Comparison of ENCODE assay signal across 8 mouse cellular contexts in genomic region chr10:80149291-80150225, GRCm38 (mm10). TPM values are rescaled to one million over a fixed set of nuclear protein-coding genes. Genes with fewer than 3 reads are reported as not detected.
DNase-seq lines count a peak whose midpoint lies in the region; ATAC-seq and TF ChIP-seq lines count a peak whose summit lies in the region.

No protein-coding gene starts in this region.

- peak overlapping the region; percentile 100 for H3K9ac ChIP-seq in forebrain, postnatal 0 days
- peak overlapping the region; percentile 98 for H3K9ac ChIP-seq in lung, embryonic 15.5 days

- no peaks in the 10 kb centered on the region for H3K9me3 ChIP-seq in forebrain, postnatal 0 days (ENCODE audit: low read length)
- no peaks in the 10 kb centered on the region for H3K9me3 ChIP-seq in lung, embryonic 15.5 days

- no peak for TF ChIP-seq CTCF in cerebellum, adult 2 months (IDR thresholded peaks at IDR 0.05; ENCODE audit: borderline replicate concordance, insufficient read depth, low read depth, low read length)
- no peak for TF ChIP-seq CTCF in forebrain, postnatal 0 days (IDR thresholded peaks at IDR 0.05; ENCODE audit: low read depth)
- no peak for TF ChIP-seq CTCF in olfactory bulb, adult 2 months (IDR thresholded peaks at IDR 0.05; ENCODE audit: insufficient read depth, low read depth, low read length)

- H3K27ac ChIP-seq in cerebellum, adult 2 months (ENCODE audit: insufficient read depth, low read length) = peak overlapping the region; percentile 93
- H3K27ac ChIP-seq in forebrain, postnatal 0 days (ENCODE audit: low read depth, low read length) = peak overlapping the region; percentile 100
- peak overlapping the region; percentile 99 for H3K27ac ChIP-seq in lung, embryonic 15.5 days
- peak overlapping the region; percentile 96 for H3K27ac ChIP-seq in olfactory bulb, adult 2 months (ENCODE audit: insufficient read depth, low read depth, low read length)

- peak; percentile 12; the same call in 1 of the 2 replicates for TF ChIP-seq POLR2A in cerebellum, adult 2 months (IDR thresholded peaks at IDR 0.05; ENCODE audit: borderline replicate concordance, insufficient read depth, low read length)
- TF ChIP-seq POLR2A in olfactory bulb, adult 2 months (IDR thresholded peaks at IDR 0.05; ENCODE audit: insufficient read depth, low read depth, low read length) = peak; percentile 68

- ATAC-seq in forebrain, postnatal 0 days = peak; percentile 84
- ATAC-seq in lung, embryonic 15.5 days (ENCODE audit: borderline replicate concordance, extremely low read depth, low FRiP score, low TSS enrichment) = peak; percentile 82

- H3K36me3 ChIP-seq in forebrain, postnatal 0 days (ENCODE audit: insufficient read depth) = peaks cover 27% of the 10 kb centered on the region
- H3K36me3 ChIP-seq in lung, embryonic 15.5 days = peaks cover 38% of the 10 kb centered on the region

- WGBS in cerebellum, adult 2 months = under 1% methylated on average over 86 of the region's 88 CpGs
- 2% methylated on average over 88 of the region's 88 CpGs for WGBS in forebrain, postnatal 0 days
- 1% methylated on average over 88 of the region's 88 CpGs for WGBS in lung, embryonic 15.5 days
- WGBS in olfactory bulb, adult 2 months = under 1% methylated on average over 88 of the region's 88 CpGs

- H3K4me3 ChIP-seq in cerebellum, adult 2 months (replicated peaks; ENCODE audit: insufficient read depth, low read depth, low read length) = peak overlapping the region; percentile 80
- peak overlapping the region; percentile 98 for H3K4me3 ChIP-seq in forebrain, postnatal 0 days (ENCODE audit: low read depth, low read length)
- peak overlapping the region; percentile 81 for H3K4me3 ChIP-seq in lung, embryonic 15.5 days
- peak overlapping the region; percentile 87 for H3K4me3 ChIP-seq in olfactory bulb, adult 2 months (ENCODE audit: insufficient read depth, low read depth, low read length)

- H3K27me3 ChIP-seq in cerebellum, adult 2 months (ENCODE audit: control insufficient read depth, insufficient read depth, low read length) = no peaks in the 10 kb centered on the region
- H3K27me3 ChIP-seq in forebrain, postnatal 0 days (ENCODE audit: insufficient read depth, low read length) = no peaks in the 10 kb centered on the region
- no peaks in the 10 kb centered on the region for H3K27me3 ChIP-seq in lung, embryonic 15.5 days

- H3K4me1 ChIP-seq in cerebellum, adult 2 months (ENCODE audit: control insufficient read depth, insufficient read depth, low read length) = peaks cover 45% of the 10 kb centered on the region
- peaks cover 18% of the 10 kb centered on the region for H3K4me1 ChIP-seq in forebrain, postnatal 0 days (ENCODE audit: insufficient read depth)
- peaks cover 61% of the 10 kb centered on the region for H3K4me1 ChIP-seq in lung, embryonic 15.5 days
- H3K4me1 ChIP-seq in olfactory bulb, adult 2 months (ENCODE audit: control insufficient read depth, insufficient read depth, low read length) = peaks cover 60% of the 10 kb centered on the region

- peak; percentile 91 for DNase-seq in MEL-GATA-1-ER (ENCODE audit: extremely low read depth, low read depth)
- DNase-seq in cerebellum, adult 2 months = peak; percentile 96 to 99
- DNase-seq in forebrain, postnatal 0 days = peak; percentile 99
- peak; percentile 98 for DNase-seq in heart, postnatal 4 days
- peak; percentile 91 for DNase-seq in layer of hippocampus, adult 9-10 months (ENCODE audit: low spot score)
- peak; percentile 98 to 99 for DNase-seq in thymus, adult 18-20 months

- H3K4me2 ChIP-seq in forebrain, postnatal 0 days (ENCODE audit: low read depth) = peak overlapping the region; percentile 95
- H3K4me2 ChIP-seq in lung, embryonic 15.5 days = peak overlapping the region; percentile 89

RNA-seq across cellular contexts. Expression of gene Midn, which starts 1.5 kb away (rescaled TPM):
- 26.1 and 26.5 TPM in 2 replicates for polyA plus RNA-seq in cerebellum, adult 2 months (2012; rRNA removed)
- 91.5 and 120 TPM in 2 replicates for total RNA-seq in forebrain, postnatal 0 days (2014; rRNA removed)
- polyA plus RNA-seq in forebrain, postnatal 0 days (2015; fragmentation: Nextera tagmentation; extraction: Ambion mirVana) = 19.3 and 21.3 TPM in 2 replicates
- 100 to 1,000 TPM; 145 to 163 TPM for total RNA-seq in heart, postnatal 4 days (2021)
- polyA plus RNA-seq in lung, embryonic 15.5 days (2015; fragmentation: Nextera tagmentation; extraction: Ambion mirVana) = 17.5 and 18.6 TPM in 2 replicates
- 128 TPM in 1 of 2 replicates, not detected in the other for polyA plus RNA-seq in olfactory bulb, adult 2 months (2012; ENCODE audit: insufficient read depth, insufficient read length, low replicate concordance, missing spikeins)

RNA-seq across cellular contexts. Expression of gene Cbarp, which starts 8.9 kb away (rescaled TPM):
- 147 and 151 TPM in 2 replicates for polyA plus RNA-seq in cerebellum, adult 2 months (2012; rRNA removed)
- total RNA-seq in forebrain, postnatal 0 days (2014; rRNA removed) = 114 and 151 TPM in 2 replicates
- 57.5 and 68.2 TPM in 2 replicates for polyA plus RNA-seq in forebrain, postnatal 0 days (2015; fragmentation: Nextera tagmentation; extraction: Ambion mirVana)
- total RNA-seq in heart, postnatal 4 days (2021) = 1 to 10 TPM; 3.7 to 5.1 TPM
- 3.9 and 5.0 TPM in 2 replicates for polyA plus RNA-seq in lung, embryonic 15.5 days (2015; fragmentation: Nextera tagmentation; extraction: Ambion mirVana)
- polyA plus RNA-seq in olfactory bulb, adult 2 months (2012; ENCODE audit: insufficient read depth, insufficient read length, low replicate concordance, missing spikeins) = not detected in 2 replicates

RNA-seq across cellular contexts. Expression of gene Atp5d, which starts 11.1 kb away (rescaled TPM):
- 736 and 758 TPM in 2 replicates for polyA plus RNA-seq in cerebellum, adult 2 months (2012; rRNA removed)
- 154 and 193 TPM in 2 replicates for total RNA-seq in forebrain, postnatal 0 days (2014; rRNA removed)
- polyA plus RNA-seq in forebrain, postnatal 0 days (2015; fragmentation: Nextera tagmentation; extraction: Ambion mirVana) = 633 and 650 TPM in 2 replicates
- total RNA-seq in heart, postnatal 4 days (2021) = 1,000 to 10,000 TPM in 1 of 2 experiments, 100 to 1,000 TPM in 1; 966 to 1,003 TPM
- polyA plus RNA-seq in lung, embryonic 15.5 days (2015; fragmentation: Nextera tagmentation; extraction: Ambion mirVana) = 521 and 541 TPM in 2 replicates
- not detected in 2 replicates for polyA plus RNA-seq in olfactory bulb, adult 2 months (2012; ENCODE audit: insufficient read depth, insufficient read length, low replicate concordance, missing spikeins)

RNA-seq across cellular contexts. Expression of gene Cirbp, which starts 16.2 kb away (rescaled TPM):
- polyA plus RNA-seq in cerebellum, adult 2 months (2012; rRNA removed) = 240 and 261 TPM in 2 replicates
- total RNA-seq in forebrain, postnatal 0 days (2014; rRNA removed) = 345 and 424 TPM in 2 replicates
- 834 and 838 TPM in 2 replicates for polyA plus RNA-seq in forebrain, postnatal 0 days (2015; fragmentation: Nextera tagmentation; extraction: Ambion mirVana)
- total RNA-seq in heart, postnatal 4 days (2021) = 100 to 1,000 TPM; 163 to 193 TPM
- polyA plus RNA-seq in lung, embryonic 15.5 days (2015; fragmentation: Nextera tagmentation; extraction: Ambion mirVana) = 94.6 and 95.1 TPM in 2 replicates
- not detected in 2 replicates for polyA plus RNA-seq in olfactory bulb, adult 2 months (2012; ENCODE audit: insufficient read depth, insufficient read length, low replicate concordance, missing spikeins)

RNA-seq across cellular contexts. Expression of gene 1600002K03Rik, which starts 23.2 kb away (rescaled TPM):
- 16.4 and 18.0 TPM in 2 replicates for polyA plus RNA-seq in cerebellum, adult 2 months (2012; rRNA removed)
- 4.2 and 5.0 TPM in 2 replicates for total RNA-seq in forebrain, postnatal 0 days (2014; rRNA removed)
- polyA plus RNA-seq in forebrain, postnatal 0 days (2015; fragmentation: Nextera tagmentation; extraction: Ambion mirVana) = 5.0 and 6.0 TPM in 2 replicates
- 1 to 10 TPM; 1.9 to 4.9 TPM for total RNA-seq in heart, postnatal 4 days (2021)
- 11.6 and 14.7 TPM in 2 replicates for polyA plus RNA-seq in lung, embryonic 15.5 days (2015; fragmentation: Nextera tagmentation; extraction: Ambion mirVana)
- not detected in 2 replicates for polyA plus RNA-seq in olfactory bulb, adult 2 months (2012; ENCODE audit: insufficient read depth, insufficient read length, low replicate concordance, missing spikeins)

Comparison
In these comparisons a context has a peak if more than half of its experiments do, and no peak if none do; other contexts are left out.
1. Peak in every context shown above with its lines: DNase-seq, ATAC-seq, H3K4me3 ChIP-seq and H3K27ac ChIP-seq.